Mouse (Mus musculus) olfactory bulb, adult 2 months (tissue): ENCODE measurements around the gene Krt79.

Experiments
- CTCF ChIP-seq: fragments of 200-500 bp; IDR thresholded peaks from 2 replicates; pipeline ENCODE4 v1.5.1; 2012; ENCODE audit warnings: low read depth, mild to moderate bottlenecking, low read length, moderate library complexity; ENCODE audit not compliant: insufficient read depth
- POLR2A ChIP-seq: fragments of 200-500 bp; IDR thresholded peaks from 2 replicates; pipeline ENCODE4 v1.6.1; 2012; ENCODE audit warnings: mild to moderate bottlenecking, low read depth, low read length, moderate library complexity; ENCODE audit not compliant: insufficient read depth

- no peak for TF ChIP-seq CTCF
- no peak for TF ChIP-seq POLR2A
Observed at GRCm38 (mm10) chr15:101984746-101985145, 44.6 kb upstream of the Krt79 start.
